Mouse (Mus musculus) CH12.LX (cell line): ENCODE data around the gene Skint11. TPM values are rescaled to one million over a fixed set of nuclear protein-coding genes. Genes with fewer than 3 reads are reported as not detected.
A peak's percentile ranks its signal among the peaks of the same experiment; 100 is the strongest.
"Not testable (repeated sequence)": the region's sequence is repeated elsewhere in the genome, so short reads cannot be mapped to it uniquely, and the experiment has no call there.

Experiments used
- DNase-seq: peaks from one replicate; pipeline ENCODE4 v3.0.0-alpha.2; 2013; ENCODE audit errors: extremely low read depth
- H3K27ac ChIP-seq: 2 replicates; pipeline ENCODE4 v1.5.1; 2012; ENCODE audit warnings: low read depth, mild to moderate bottlenecking, control low read depth, moderate library complexity; ENCODE audit not compliant: insufficient read depth
- H3K27me3 ChIP-seq: replicated peaks from 2 replicates; pipeline ENCODE3; 2012; ENCODE audit warnings: inconsistent platforms
- H3K36me3 ChIP-seq, 2 experiments: replicated peaks in 1 of 2; 2 replicates each; pipeline versions ENCODE3 to v1.6.1; 2012; ENCODE audit warnings: inconsistent platforms in 1 of 2, low read length in 1 of 2, mild to moderate bottlenecking in 1 of 2, mixed read lengths in 1 of 2, moderate library complexity in 1 of 2; ENCODE audit not compliant: control insufficient read depth in 1 of 2, insufficient read depth in 1 of 2
- H3K4me1 ChIP-seq, 2 experiments: 2 replicates each; pipeline ENCODE4 v1.6.1; 2012; ENCODE audit warnings: inconsistent platforms in 1 of 2, moderate library complexity in 1 of 2; ENCODE audit not compliant: insufficient read depth in 2 of 2, control insufficient read depth in 1 of 2
- H3K4me2 ChIP-seq: 2 replicates; pipeline ENCODE4 v1.6.1; 2012; ENCODE audit warnings: low read depth, mild to moderate bottlenecking, control low read depth; ENCODE audit not compliant: poor library complexity, insufficient read depth, severe bottlenecking
- H3K4me3 ChIP-seq, 3 experiments: fragments of 150-350 bp in 1 of 3; sonication (generic) in 1 of 3; replicated peaks in 1 of 3; 2 replicates each; pipeline versions ENCODE3 to v1.5.1; 2011 to 2012; ENCODE audit warnings: low read depth in 2 of 3, low read length in 2 of 3, mild to moderate bottlenecking in 2 of 3, moderate library complexity in 2 of 3, control low read depth in 1 of 3, improper control_type of control experiment in 1 of 3, inconsistent platforms in 1 of 3, mixed read lengths in 1 of 3; ENCODE audit not compliant: poor library complexity in 1 of 3
- H3K79me2 ChIP-seq: replicated peaks from 2 replicates; pipeline ENCODE4 v1.6.1; 2012; ENCODE audit warnings: mild to moderate bottlenecking, moderate library complexity; ENCODE audit not compliant: control insufficient read depth, poor library complexity, insufficient read depth, severe bottlenecking; ENCODE audit errors: extremely low read depth
- H3K9ac ChIP-seq: 2 replicates; pipeline ENCODE4 v1.6.1; 2012; ENCODE audit warnings: low read depth, mild to moderate bottlenecking, control low read depth, moderate library complexity; ENCODE audit not compliant: insufficient read depth
- H3K9me3 ChIP-seq: replicated peaks from 2 replicates; pipeline ENCODE3; 2012; ENCODE audit warnings: low read length, inconsistent platforms, mixed read lengths
- CTCF ChIP-seq, 2 experiments: IDR thresholded peaks in 1 of 2; conservative IDR thresholded peaks in 1 of 2; 2 replicates each; pipeline ENCODE4 v1.5.1; 2011 to 2012; ENCODE audit warnings: low read depth in 2 of 2, low read length in 2 of 2, improper control_type of control experiment in 1 of 2, inconsistent platforms in 1 of 2, mild to moderate bottlenecking in 1 of 2, moderate library complexity in 1 of 2
- ETS1 ChIP-seq: conservative IDR thresholded peaks from 2 replicates; pipeline ENCODE4 v1.6.1; 2012; ENCODE audit warnings: low read depth, mild to moderate bottlenecking, inconsistent platforms, low read length, improper control_type of control experiment, moderate library complexity
- HCFC1 ChIP-seq: IDR thresholded peaks from 2 replicates; pipeline ENCODE4 v1.6.1; 2012; ENCODE audit warnings: low read depth, mild to moderate bottlenecking, inconsistent platforms, low read length, improper control_type of control experiment
- MEF2A ChIP-seq: IDR thresholded peaks from 2 replicates; pipeline ENCODE4 v1.6.1; 2014; ENCODE audit warnings: low read depth, mild to moderate bottlenecking, inconsistent platforms, low read length, improper control_type of control experiment, borderline replicate concordance
- NRF1 ChIP-seq: IDR thresholded peaks from 2 replicates; pipeline ENCODE4 v1.6.1; 2014; ENCODE audit warnings: low read depth, mild to moderate bottlenecking, inconsistent platforms, low read length, improper control_type of control experiment, moderate library complexity
- POLR2A ChIP-seq: IDR thresholded peaks from 2 replicates; pipeline ENCODE4 v1.6.1; 2011; ENCODE audit warnings: low read depth, mild to moderate bottlenecking, improper control_type of control experiment, low read length
- POLR2AphosphoS2 ChIP-seq: IDR thresholded peaks from 2 replicates; pipeline ENCODE4 v1.6.1; 2011; ENCODE audit warnings: low read depth, low read length, improper control_type of control experiment
- RAD21 ChIP-seq: IDR thresholded peaks from 2 replicates; pipeline ENCODE4 v1.6.1; 2011; ENCODE audit warnings: low read depth, mild to moderate bottlenecking, low read length, improper control_type of control experiment, moderate library complexity
- RCOR1 ChIP-seq: conservative IDR thresholded peaks from 2 replicates; pipeline ENCODE4 v1.6.1; 2012; ENCODE audit warnings: low read depth, mild to moderate bottlenecking, inconsistent platforms, low read length, improper control_type of control experiment
- SMC3 ChIP-seq: IDR thresholded peaks from 2 replicates; pipeline ENCODE4 v1.6.1; 2011; ENCODE audit warnings: low read depth, low read length, improper control_type of control experiment
- USF2 ChIP-seq: conservative IDR thresholded peaks from 2 replicates; pipeline ENCODE4 v1.6.1; 2011; ENCODE audit warnings: low read depth, low read length, improper control_type of control experiment
- ZKSCAN1 ChIP-seq: IDR thresholded peaks from 2 replicates; pipeline ENCODE4 v1.6.1; 2012; ENCODE audit warnings: low read depth, inconsistent platforms, low read length, improper control_type of control experiment, borderline replicate concordance
- ZNF384 ChIP-seq: IDR thresholded peaks from 2 replicates; pipeline ENCODE4 v1.6.1; 2012; ENCODE audit warnings: low read depth, low read length, improper control_type of control experiment, inconsistent platforms
- dilution Hi-C: fragments of 300-500 bp; cut with MboI; formaldehyde crosslinking; loops from 2 replicates; pipeline ENCODE4 v1.14.3; 2020; ENCODE audit warnings: low sequenced_read_pairs; ENCODE audit not compliant: extremely low pct_unique_long_range_greater_than_20kb, extremely low pct_ligation_motif_present
- in situ Hi-C: fragments of 300-500 bp; cut with MboI; formaldehyde crosslinking; loops from 3 replicates; pipeline ENCODE4 v1.14.3; 2019; ENCODE audit warnings: low sequenced_read_pairs, low pct_ligation_motif_present, low pct_unique_long_range_greater_than_20kb, mixed read lengths
- polyA plus RNA-seq: library from polyadenylated mRNA; unstranded; fragments of >175 nt; gene quantifications from 2 replicates; pipeline ENCODE4 v1.2.1, GENCODE M21; 2012; ENCODE audit warnings: low read depth; ENCODE audit not compliant: insufficient read length
- total RNA-seq, 2 experiments: library from RNA; depleted of rRNA; stranded (reverse); fragments of 300-350 nt in 1 of 2; fragments of >200 nt in 1 of 2; gene quantifications; 2 replicates each; pipeline ENCODE4 v1.2.3; 2012 to 2014

The Skint11 gene
- total RNA-seq (2012; rRNA removed) (not detected in 2 replicates), total RNA-seq (2014; rRNA removed) (not detected in 2 replicates), polyA plus RNA-seq (not detected in 2 replicates)

DNA sequence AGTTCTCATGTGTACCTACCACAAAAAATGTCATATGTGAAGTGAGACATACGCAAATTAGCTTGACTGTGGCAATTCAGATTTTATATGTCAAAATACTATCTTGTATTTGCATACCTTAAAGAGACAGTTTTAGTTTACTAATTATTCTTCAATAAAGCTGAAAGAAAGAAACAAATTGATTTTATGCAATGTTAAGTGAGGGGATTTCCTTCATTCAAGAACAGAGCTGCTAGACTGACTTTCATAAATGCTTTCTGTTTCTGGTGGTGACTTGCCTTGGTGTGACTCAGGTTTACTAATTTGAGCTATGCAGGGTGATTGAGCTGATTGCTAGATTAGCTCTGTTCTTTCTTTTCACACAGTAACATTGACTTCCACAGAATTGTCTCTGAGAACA, at the start of gene Skint11:
Skint11 (plus strand) TSS at position 301 of the 400 bp plus-strand sequence.
- Histone ChIP-seq H3K79me2 (no peaks in the 10 kb centered on the region), H3K9me3 (peaks cover 7% of the 10 kb centered on the region), H3K4me3 (no peak within 1 kb of the TSS), H3K9ac (no peak within 1 kb of the TSS), H3K27me3 (no peaks in the 10 kb centered on the region), H3K36me3 (no peaks in the 10 kb centered on the region), H3K4me1 (no peaks in the 10 kb centered on the region), H3K27ac (no peak within 1 kb of the TSS), H3K4me2 (no peak within 1 kb of the TSS)
- no peak for DNase-seq
- in situ Hi-C loops (no loop called here), dilution Hi-C loops (no loop called here)
- no peak for TF ChIP-seq USF2
- TF ChIP-seq RCOR1 = no peak
- TF ChIP-seq ZKSCAN1 = no peak
- no peak for TF ChIP-seq ETS1
- TF ChIP-seq NRF1 = no peak
- no peak for TF ChIP-seq RAD21

DNA sequence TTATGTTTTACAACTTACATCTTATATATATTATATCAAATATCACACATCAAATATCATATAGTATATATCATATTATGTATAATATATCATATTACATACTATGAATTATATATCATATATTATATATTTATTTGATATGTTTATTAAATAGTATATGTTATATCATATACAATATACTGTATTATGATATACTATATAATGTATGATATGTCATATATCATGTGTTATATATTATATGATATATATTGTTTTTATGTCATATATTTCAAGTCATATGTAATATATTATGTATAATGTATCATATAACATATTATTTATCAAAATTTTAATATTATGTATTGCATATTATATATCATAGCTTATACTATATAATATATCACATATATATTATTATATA, 2.0 kb upstream of the Skint11 start:
- Histone ChIP-seq H3K27me3 (no peaks in the 10 kb centered on the region), H3K4me2 (no peak overlapping the region), H3K4me1 (no peaks in the 10 kb centered on the region), H3K79me2 (no peaks in the 10 kb centered on the region), H3K9me3 (peaks cover 7% of the 10 kb centered on the region), H3K36me3 (no peaks in the 10 kb centered on the region), H3K9ac (no peak overlapping the region), H3K4me3 (no peak overlapping the region), H3K27ac (no peak overlapping the region)
- dilution Hi-C loops = no loop called here
- TF ChIP-seq MEF2A (no peak), HCFC1 (no peak), POLR2AphosphoS2 (no peak), POLR2A (no peak), SMC3 (no peak), ZNF384 (no peak)
- in situ Hi-C loops = no loop called here
- no peak for DNase-seq

- H3K27me3 ChIP-seq, H3K79me2 ChIP-seq, H3K9me3 ChIP-seq, H3K36me3 ChIP-seq, H3K9ac ChIP-seq, in situ Hi-C loops, dilution Hi-C loops, H3K4me2 ChIP-seq, H3K4me1 ChIP-seq, H3K27ac ChIP-seq, H3K4me3 ChIP-seq, DNase-seq: not testable (repeated sequence)
- TF ChIP-seq RAD21 (peak; percentile 16), CTCF (conservative IDR thresholded peaks at IDR 0.05 in 1 of 2, IDR thresholded peaks at IDR 0.05 in 1 of 2; ENCODE audit: low read depth in 2 of 2, low read length in 2 of 2) (peak in 1 of 2 experiments; percentile 29; a peak in 2 of 4 replicates)
Observed at GRCm38 (mm10) chr4:114172898-114173297, 9.7 kb downstream of the Skint11 start.

GRCm38 (mm10) chr4:114256906-114257305, 93.7 kb downstream of the Skint11 start:
- H3K79me2 ChIP-seq, H3K27ac ChIP-seq, DNase-seq, H3K9me3 ChIP-seq, in situ Hi-C loops, dilution Hi-C loops, H3K4me2 ChIP-seq, H3K36me3 ChIP-seq, H3K27me3 ChIP-seq, H3K9ac ChIP-seq, H3K4me1 ChIP-seq, H3K4me3 ChIP-seq: not testable (repeated sequence)
